Mouse (Mus musculus): Measurements from ENCODE around the gene Foxo3. TPM values are rescaled to one million over a fixed set of nuclear protein-coding genes. Genes with fewer than 3 reads are reported as not detected.

Gene Foxo3
- polyA plus RNA-seq, 1 experiment from 2014 or later: 30.8 TPM

GRCm38 (mm10) chr10:42207612-42208011 is 68.9 kb downstream of the Foxo3 start:
- no peak overlapping the region for H3K27ac ChIP-seq
- 98% methylated on average over 12 of the region's 12 CpGs for WGBS (ENCODE audit: missing documents)
- H3K79me2 ChIP-seq (ENCODE audit: inconsistent target): peaks cover 100% of the 10 kb centered on the region
- H3K36me3 ChIP-seq (ENCODE audit: inconsistent target): no peaks in the 10 kb centered on the region
- H3K4me3 ChIP-seq (ENCODE audit: inconsistent target): no peak overlapping the region

GRCm38 (mm10) chr10:42204768-42205412 is 71.7 kb downstream of the Foxo3 start:
- WGBS (ENCODE audit: missing documents): 88% methylated on average over 20 of the region's 20 CpGs
- H3K4me3 ChIP-seq (ENCODE audit: inconsistent target): no peak overlapping the region
- peaks cover 100% of the 10 kb centered on the region for H3K79me2 ChIP-seq (ENCODE audit: inconsistent target)
- H3K36me3 ChIP-seq (ENCODE audit: inconsistent target): no peaks in the 10 kb centered on the region
- H3K27ac ChIP-seq: no peak overlapping the region

- Histone ChIP-seq H3K27ac (no peak overlapping the region), H3K4me3 (ENCODE audit: inconsistent target) (no peak overlapping the region)
- WGBS (ENCODE audit: missing documents): 90% methylated on average over 18 of the region's 18 CpGs
These were observed 73.0 kb downstream of the Foxo3 start for GRCm38 (mm10) chr10:42203321-42204155.

GRCm38 (mm10) chr10:42202561-42202960 is 74.0 kb downstream of the Foxo3 start:
- H3K27ac ChIP-seq: no peak overlapping the region

More at GRCm38 (mm10) chr10:42203321-42204155, 73.0 kb downstream of the Foxo3 start:
- H3K79me2 ChIP-seq (ENCODE audit: inconsistent target): peaks cover 100% of the 10 kb centered on the region
- H3K36me3 ChIP-seq (ENCODE audit: inconsistent target): no peaks in the 10 kb centered on the region

GRCm38 (mm10) chr10:42199472-42199871 is 77.1 kb downstream of the Foxo3 start:
- Histone ChIP-seq H3K4me3 (ENCODE audit: inconsistent target) (no peak overlapping the region), H3K27ac (no peak overlapping the region), H3K36me3 (ENCODE audit: inconsistent target) (peaks cover 15% of the 10 kb centered on the region), H3K79me2 (ENCODE audit: inconsistent target) (peaks cover 100% of the 10 kb centered on the region)
- 76% methylated on average over 3 of the region's 3 CpGs for WGBS (ENCODE audit: missing documents)

More at GRCm38 (mm10) chr10:42202561-42202960, 74.0 kb downstream of the Foxo3 start:
- 81% methylated on average over 8 of the region's 8 CpGs for WGBS (ENCODE audit: missing documents)
- no peaks in the 10 kb centered on the region; the same call in 1 of the 2 replicates for H3K36me3 ChIP-seq (ENCODE audit: inconsistent target)
- peaks cover 100% of the 10 kb centered on the region for H3K79me2 ChIP-seq (ENCODE audit: inconsistent target)
- no peak overlapping the region for H3K4me3 ChIP-seq (ENCODE audit: inconsistent target)

GRCm38 (mm10) chr10:42198682-42199081 is 77.9 kb downstream of the Foxo3 start:
- Histone ChIP-seq H3K27ac (no peak overlapping the region), H3K36me3 (ENCODE audit: inconsistent target) (peaks cover 20% of the 10 kb centered on the region), H3K79me2 (ENCODE audit: inconsistent target) (peaks cover 100% of the 10 kb centered on the region), H3K4me3 (ENCODE audit: inconsistent target) (no peak overlapping the region)
- WGBS (ENCODE audit: missing documents): 38% methylated on average over 2 of the region's 3 CpGs

GRCm38 (mm10) chr10:42194784-42195183 is 81.8 kb downstream of the Foxo3 start:
- WGBS (ENCODE audit: missing documents): 36% methylated on average over 6 of the region's 6 CpGs

GRCm38 (mm10) chr10:42193981-42194380 is 82.6 kb downstream of the Foxo3 start:
- Histone ChIP-seq H3K36me3 (ENCODE audit: inconsistent target) (peaks cover 37% of the 10 kb centered on the region), H3K79me2 (ENCODE audit: inconsistent target) (peaks cover 100% of the 10 kb centered on the region), H3K4me3 (ENCODE audit: inconsistent target) (no peak overlapping the region), H3K27ac (no peak overlapping the region)
- 100% methylated on average over 4 of the region's 4 CpGs for WGBS (ENCODE audit: missing documents)

More at GRCm38 (mm10) chr10:42194784-42195183, 81.8 kb downstream of the Foxo3 start:
- peaks cover 37% of the 10 kb centered on the region for H3K36me3 ChIP-seq (ENCODE audit: inconsistent target)
- peaks cover 100% of the 10 kb centered on the region for H3K79me2 ChIP-seq (ENCODE audit: inconsistent target)
- no peak overlapping the region for H3K4me3 ChIP-seq (ENCODE audit: inconsistent target)
- no peak overlapping the region for H3K27ac ChIP-seq

GRCm38 (mm10) chr10:42192951-42193350 is 83.6 kb downstream of the Foxo3 start:
- Histone ChIP-seq H3K4me3 (ENCODE audit: inconsistent target) (no peak overlapping the region), H3K79me2 (ENCODE audit: inconsistent target) (peaks cover 100% of the 10 kb centered on the region), H3K36me3 (ENCODE audit: inconsistent target) (peaks cover 37% of the 10 kb centered on the region), H3K27ac (no peak overlapping the region)
- WGBS (ENCODE audit: missing documents): 47% methylated on average over 6 of the region's 6 CpGs

- Histone ChIP-seq H3K27ac (no peak overlapping the region), H3K36me3 (ENCODE audit: inconsistent target) (peaks cover 37% of the 10 kb centered on the region), H3K4me3 (ENCODE audit: inconsistent target) (no peak overlapping the region), H3K79me2 (ENCODE audit: inconsistent target) (peaks cover 81% of the 10 kb centered on the region)
- WGBS (ENCODE audit: missing documents): 87% methylated on average over 12 of the region's 13 CpGs
These were observed 86.7 kb downstream of the Foxo3 start for GRCm38 (mm10) chr10:42189674-42190434.

- 90% methylated on average over 8 of the region's 8 CpGs for WGBS (ENCODE audit: missing documents)
These were observed 87.5 kb downstream of the Foxo3 start for GRCm38 (mm10) chr10:42189037-42189436.

GRCm38 (mm10) chr10:42188091-42188490 is 88.5 kb downstream of the Foxo3 start:
- WGBS (ENCODE audit: missing documents): 83% methylated on average over 9 of the region's 9 CpGs
- Histone ChIP-seq H3K27ac (no peak overlapping the region), H3K36me3 (ENCODE audit: inconsistent target) (peaks cover 47% of the 10 kb centered on the region), H3K4me3 (ENCODE audit: inconsistent target) (no peak overlapping the region), H3K79me2 (ENCODE audit: inconsistent target) (peaks cover 63% of the 10 kb centered on the region)

More at GRCm38 (mm10) chr10:42189037-42189436, 87.5 kb downstream of the Foxo3 start:
- Histone ChIP-seq H3K4me3 (ENCODE audit: inconsistent target) (no peak overlapping the region), H3K36me3 (ENCODE audit: inconsistent target) (peaks cover 43% of the 10 kb centered on the region), H3K27ac (no peak overlapping the region), H3K79me2 (ENCODE audit: inconsistent target) (peaks cover 73% of the 10 kb centered on the region)

- Histone ChIP-seq H3K36me3 (ENCODE audit: inconsistent target) (peaks cover 48% of the 10 kb centered on the region), H3K4me3 (ENCODE audit: inconsistent target) (no peak overlapping the region), H3K27ac (no peak overlapping the region), H3K79me2 (ENCODE audit: inconsistent target) (peaks cover 52% of the 10 kb centered on the region)
- WGBS (ENCODE audit: missing documents): 96% methylated on average over 9 of the region's 9 CpGs
These were observed 89.6 kb downstream of the Foxo3 start for GRCm38 (mm10) chr10:42186941-42187401.

GRCm38 (mm10) chr10:42180333-42180732 is 96.2 kb downstream of the Foxo3 start:
- 88% methylated on average over 8 of the region's 8 CpGs for WGBS (ENCODE audit: missing documents)
- Histone ChIP-seq H3K4me3 (ENCODE audit: inconsistent target) (no peak overlapping the region), H3K36me3 (ENCODE audit: inconsistent target) (peaks cover 28% of the 10 kb centered on the region), H3K79me2 (ENCODE audit: inconsistent target) (no peaks in the 10 kb centered on the region), H3K27ac (no peak overlapping the region)

Data from macrophage (primary cell).